Mouse (Mus musculus): ENCODE measurements around the gene Slc12a1. TPM values are rescaled to one million over a fixed set of nuclear protein-coding genes. Genes with fewer than 3 reads are reported as not detected.

Gene Slc12a1
- total RNA-seq, 2 experiments from 2014 or later: 0.09 TPM; not detected in 1

GRCm38 (mm10) chr2:125252275-125252674 is 100.0 kb downstream of the Slc12a1 start:
- DNase-seq (ENCODE audit: low spot score in 2 of 2): peak; percentile 39 to 55

GRCm38 (mm10) chr2:125253699-125254098 is 101.4 kb downstream of the Slc12a1 start:
- DNase-seq (ENCODE audit: low spot score in 2 of 2): no peak

- DNase-seq (ENCODE audit: low spot score in 2 of 2): no peak
Measured at GRCm38 (mm10) chr2:125254630-125255029, 102.3 kb downstream of the Slc12a1 start.

GRCm38 (mm10) chr2:125255886-125256285 is 103.6 kb downstream of the Slc12a1 start:
- no peak for DNase-seq (ENCODE audit: low spot score in 2 of 2)

GRCm38 (mm10) chr2:125259230-125260120 is 107.2 kb downstream of the Slc12a1 start:
- no peak for DNase-seq (ENCODE audit: low spot score in 2 of 2)

GRCm38 (mm10) chr2:125260326-125260725 is 108.0 kb downstream of the Slc12a1 start:
- DNase-seq (ENCODE audit: low spot score in 2 of 2): no peak

- peak in 1 of 2 experiments; percentile 33 for DNase-seq (ENCODE audit: low spot score in 2 of 2)
Measured at GRCm38 (mm10) chr2:125263056-125263455, 110.8 kb downstream of the Slc12a1 start.

GRCm38 (mm10) chr2:125263753-125264152 is 111.4 kb downstream of the Slc12a1 start:
- DNase-seq (ENCODE audit: low spot score in 2 of 2): no peak

GRCm38 (mm10) chr2:125268876-125269275 is 116.6 kb downstream of the Slc12a1 start:
- no peak for DNase-seq (ENCODE audit: low spot score in 2 of 2)

- DNase-seq (ENCODE audit: low spot score in 2 of 2): no peak
Measured at GRCm38 (mm10) chr2:125275617-125276016, 123.3 kb downstream of the Slc12a1 start.

GRCm38 (mm10) chr2:125276692-125277091 is 124.4 kb downstream of the Slc12a1 start:
- no peak for DNase-seq (ENCODE audit: low spot score in 2 of 2)

GRCm38 (mm10) chr2:125278474-125278873 is 126.2 kb downstream of the Slc12a1 start:
- DNase-seq (ENCODE audit: low spot score in 2 of 2): no peak

Other genes with a start within 250 kb of the Slc12a1 start
- gene Slc24a5, start 84.4 kb upstream of the Slc12a1 start, total RNA-seq (2021): under 1 TPM in 1 of 2 experiments, not detected in 1; 0.38 TPM
- 100 to 1,000 TPM; 141 to 146 TPM for gene Myef2, start 28.8 kb upstream of the Slc12a1 start, total RNA-seq (2021)
- 10 to 100 TPM in 1 of 2 experiments, 1 to 10 TPM in 1; 9.3 to 10.2 TPM for gene Ctxn2, start 15.8 kb upstream of the Slc12a1 start, total RNA-seq (2021)
- 10 to 100 TPM; 41.0 to 46.6 TPM for gene Dut, start 94.7 kb downstream of the Slc12a1 start, total RNA-seq (2021)

Measured in layer of hippocampus, postnatal 10 days (tissue).